Mouse (Mus musculus): ENCODE data around the gene Gm17268. TPM values are rescaled to one million over a fixed set of nuclear protein-coding genes. Genes with fewer than 3 reads are reported as not detected.

Gene Gm17268
- polyA plus RNA-seq, 1 experiment = not detected

GRCm38 (mm10) chr11:81983146-81983545 lies 55.2 kb downstream of the Gm17268 start:
- DNase-seq (ENCODE audit: extremely low spot score in 1 of 2, low spot score in 1 of 2) = peak in 1 of 2 experiments; percentile 85

GRCm38 (mm10) chr11:81982191-81982590 lies 56.2 kb downstream of the Gm17268 start:
- DNase-seq (ENCODE audit: extremely low spot score in 1 of 2, low spot score in 1 of 2) = no peak

Other genes with a start within 250 kb of the Gm17268 start
- gene 5530401A14Rik, start 177.9 kb downstream of the Gm17268 start, polyA plus RNA-seq (2012; rRNA removed) = 0.17 and 0.24 TPM in 2 replicates
- gene Asic2, start 70.1 kb downstream of the Gm17268 start, polyA plus RNA-seq (2012; rRNA removed) = 54.8 and 57.8 TPM in 2 replicates
- gene Ccl2, start 3.0 kb downstream of the Gm17268 start, polyA plus RNA-seq (2012; rRNA removed) = 0.30 and 0.36 TPM in 2 replicates
- gene Ccl7, start 7.2 kb upstream of the Gm17268 start, polyA plus RNA-seq (2012; rRNA removed) = 0.19 and 0.44 TPM in 2 replicates
- 0.08 and 0.15 TPM in 2 replicates for gene Ccl11, start 19.3 kb upstream of the Gm17268 start, polyA plus RNA-seq (2012; rRNA removed)
- 1.9 and 2.7 TPM in 2 replicates for gene Ccl12, start 63.3 kb upstream of the Gm17268 start, polyA plus RNA-seq (2012; rRNA removed)
- gene Ccl8, start 76.6 kb upstream of the Gm17268 start, polyA plus RNA-seq (2012; rRNA removed) = 0.24 and 0.36 TPM in 2 replicates

All from frontal cortex, adult 2 months (tissue).